Mouse (Mus musculus) CH12.LX (cell line): Measurements from ENCODE around the gene Lgals9. TPM values are rescaled to one million over a fixed set of nuclear protein-coding genes. Genes with fewer than 3 reads are reported as not detected.

Experiments used
- DNase-seq: peaks from one replicate; pipeline ENCODE4 v3.0.0-alpha.2; 2013; ENCODE audit errors: extremely low read depth
- H3K27ac ChIP-seq: 2 replicates; pipeline ENCODE4 v1.5.1; 2012; ENCODE audit warnings: low read depth, mild to moderate bottlenecking, control low read depth, moderate library complexity; ENCODE audit not compliant: insufficient read depth
- H3K27me3 ChIP-seq: replicated peaks from 2 replicates; pipeline ENCODE3; 2012; ENCODE audit warnings: inconsistent platforms
- H3K36me3 ChIP-seq, 2 experiments: replicated peaks in 1 of 2; 2 replicates each; pipeline versions ENCODE3 to v1.6.1; 2012; ENCODE audit warnings: inconsistent platforms in 1 of 2, low read length in 1 of 2, mild to moderate bottlenecking in 1 of 2, mixed read lengths in 1 of 2, moderate library complexity in 1 of 2; ENCODE audit not compliant: control insufficient read depth in 1 of 2, insufficient read depth in 1 of 2
- H3K4me1 ChIP-seq, 2 experiments: 2 replicates each; pipeline ENCODE4 v1.6.1; 2012; ENCODE audit warnings: inconsistent platforms in 1 of 2, moderate library complexity in 1 of 2; ENCODE audit not compliant: insufficient read depth in 2 of 2, control insufficient read depth in 1 of 2
- H3K4me2 ChIP-seq: 2 replicates; pipeline ENCODE4 v1.6.1; 2012; ENCODE audit warnings: low read depth, mild to moderate bottlenecking, control low read depth; ENCODE audit not compliant: poor library complexity, insufficient read depth, severe bottlenecking
- H3K4me3 ChIP-seq, 3 experiments: fragments of 150-350 bp in 1 of 3; sonication (generic) in 1 of 3; replicated peaks in 1 of 3; 2 replicates each; pipeline versions ENCODE3 to v1.5.1; 2011 to 2012; ENCODE audit warnings: low read depth in 2 of 3, low read length in 2 of 3, mild to moderate bottlenecking in 2 of 3, moderate library complexity in 2 of 3, control low read depth in 1 of 3, improper control_type of control experiment in 1 of 3, inconsistent platforms in 1 of 3, mixed read lengths in 1 of 3; ENCODE audit not compliant: poor library complexity in 1 of 3
- H3K79me2 ChIP-seq: replicated peaks from 2 replicates; pipeline ENCODE4 v1.6.1; 2012; ENCODE audit warnings: mild to moderate bottlenecking, moderate library complexity; ENCODE audit not compliant: control insufficient read depth, poor library complexity, insufficient read depth, severe bottlenecking; ENCODE audit errors: extremely low read depth
- H3K9ac ChIP-seq: 2 replicates; pipeline ENCODE4 v1.6.1; 2012; ENCODE audit warnings: low read depth, mild to moderate bottlenecking, control low read depth, moderate library complexity; ENCODE audit not compliant: insufficient read depth
- H3K9me3 ChIP-seq: replicated peaks from 2 replicates; pipeline ENCODE3; 2012; ENCODE audit warnings: low read length, inconsistent platforms, mixed read lengths
- CHD2 ChIP-seq: IDR thresholded peaks from 2 replicates; pipeline ENCODE4 v1.6.1; 2011; ENCODE audit warnings: low read length, improper control_type of control experiment
- CTCF ChIP-seq, 2 experiments: IDR thresholded peaks in 1 of 2; conservative IDR thresholded peaks in 1 of 2; 2 replicates each; pipeline ENCODE4 v1.5.1; 2011 to 2012; ENCODE audit warnings: low read depth in 2 of 2, low read length in 2 of 2, improper control_type of control experiment in 1 of 2, inconsistent platforms in 1 of 2, mild to moderate bottlenecking in 1 of 2, moderate library complexity in 1 of 2
- E2F4 ChIP-seq: IDR thresholded peaks from 2 replicates; pipeline ENCODE4 v1.6.1; 2011; ENCODE audit warnings: low read depth, low read length, improper control_type of control experiment; ENCODE audit not compliant: insufficient replicate concordance
- ELF1 ChIP-seq: IDR thresholded peaks from 2 replicates; pipeline ENCODE4 v1.6.1; 2014; ENCODE audit warnings: low read depth, mild to moderate bottlenecking, inconsistent platforms, low read length, improper control_type of control experiment
- EP300 ChIP-seq: IDR thresholded peaks from 2 replicates; pipeline ENCODE4 v1.6.1; 2011; ENCODE audit warnings: low read length, improper control_type of control experiment
- ETS1 ChIP-seq: conservative IDR thresholded peaks from 2 replicates; pipeline ENCODE4 v1.6.1; 2012; ENCODE audit warnings: low read depth, mild to moderate bottlenecking, inconsistent platforms, low read length, improper control_type of control experiment, moderate library complexity
- GABPA ChIP-seq: IDR thresholded peaks from 2 replicates; pipeline ENCODE4 v1.6.1; 2012; ENCODE audit warnings: low read depth, low read length, improper control_type of control experiment, inconsistent platforms; ENCODE audit not compliant: insufficient replicate concordance
- HCFC1 ChIP-seq: IDR thresholded peaks from 2 replicates; pipeline ENCODE4 v1.6.1; 2012; ENCODE audit warnings: low read depth, mild to moderate bottlenecking, inconsistent platforms, low read length, improper control_type of control experiment
- IRF4 ChIP-seq: IDR thresholded peaks from 2 replicates; pipeline ENCODE4 v1.6.1; 2014; ENCODE audit warnings: low read depth, mild to moderate bottlenecking, inconsistent platforms, low read length, improper control_type of control experiment
- JUN ChIP-seq: IDR thresholded peaks from 2 replicates; pipeline ENCODE4 v1.6.1; 2011; ENCODE audit warnings: low read depth, mild to moderate bottlenecking, low read length, improper control_type of control experiment, moderate library complexity; ENCODE audit not compliant: insufficient read depth
- KAT2A ChIP-seq: IDR thresholded peaks from 2 replicates; pipeline ENCODE4 v1.6.1; 2012; ENCODE audit warnings: low read length, improper control_type of control experiment, inconsistent platforms; ENCODE audit not compliant: insufficient replicate concordance
- MAX ChIP-seq: IDR thresholded peaks from 2 replicates; pipeline ENCODE4 v1.6.1; 2011; ENCODE audit warnings: low read length, improper control_type of control experiment
- MAZ ChIP-seq: IDR thresholded peaks from 2 replicates; pipeline ENCODE4 v1.6.1; 2012; ENCODE audit warnings: low read depth, mild to moderate bottlenecking, inconsistent platforms, low read length, improper control_type of control experiment, moderate library complexity
- MEF2A ChIP-seq: IDR thresholded peaks from 2 replicates; pipeline ENCODE4 v1.6.1; 2014; ENCODE audit warnings: low read depth, mild to moderate bottlenecking, inconsistent platforms, low read length, improper control_type of control experiment, borderline replicate concordance
- MYC ChIP-seq: IDR thresholded peaks from 2 replicates; pipeline ENCODE4 v1.6.1; 2011; ENCODE audit warnings: low read depth, mild to moderate bottlenecking, improper control_type of control experiment, low read length
- NRF1 ChIP-seq: IDR thresholded peaks from 2 replicates; pipeline ENCODE4 v1.6.1; 2014; ENCODE audit warnings: low read depth, mild to moderate bottlenecking, inconsistent platforms, low read length, improper control_type of control experiment, moderate library complexity
- POLR2A ChIP-seq: IDR thresholded peaks from 2 replicates; pipeline ENCODE4 v1.6.1; 2011; ENCODE audit warnings: low read depth, mild to moderate bottlenecking, improper control_type of control experiment, low read length
- RAD21 ChIP-seq: IDR thresholded peaks from 2 replicates; pipeline ENCODE4 v1.6.1; 2011; ENCODE audit warnings: low read depth, mild to moderate bottlenecking, low read length, improper control_type of control experiment, moderate library complexity
- RCOR1 ChIP-seq: conservative IDR thresholded peaks from 2 replicates; pipeline ENCODE4 v1.6.1; 2012; ENCODE audit warnings: low read depth, mild to moderate bottlenecking, inconsistent platforms, low read length, improper control_type of control experiment
- SIN3A ChIP-seq: IDR thresholded peaks from 2 replicates; pipeline ENCODE4 v1.6.1; 2012; ENCODE audit warnings: low read length, improper control_type of control experiment, inconsistent platforms
- SMC3 ChIP-seq: IDR thresholded peaks from 2 replicates; pipeline ENCODE4 v1.6.1; 2011; ENCODE audit warnings: low read depth, low read length, improper control_type of control experiment
- TBP ChIP-seq: conservative IDR thresholded peaks from 2 replicates; pipeline ENCODE4 v1.6.1; 2011; ENCODE audit warnings: low read depth, low read length, improper control_type of control experiment
- TCF12 ChIP-seq: IDR thresholded peaks from 2 replicates; pipeline ENCODE4 v1.6.1; 2014; ENCODE audit warnings: low read depth, mild to moderate bottlenecking, inconsistent platforms, low read length, improper control_type of control experiment
- USF1 ChIP-seq: IDR thresholded peaks from 2 replicates; pipeline ENCODE4 v1.6.1; 2014; ENCODE audit warnings: low read depth, mild to moderate bottlenecking, inconsistent platforms, low read length, improper control_type of control experiment
- USF2 ChIP-seq: conservative IDR thresholded peaks from 2 replicates; pipeline ENCODE4 v1.6.1; 2011; ENCODE audit warnings: low read depth, low read length, improper control_type of control experiment
- ZC3H11A ChIP-seq: IDR thresholded peaks from 2 replicates; pipeline ENCODE4 v1.6.1; 2012; ENCODE audit warnings: low read depth, mild to moderate bottlenecking, inconsistent platforms, low read length, improper control_type of control experiment
- ZMIZ1 ChIP-seq: IDR thresholded peaks from 2 replicates; pipeline ENCODE4 v1.6.1; 2012; ENCODE audit warnings: low read depth, mild to moderate bottlenecking, inconsistent platforms, low read length, improper control_type of control experiment
- ZNF384 ChIP-seq: IDR thresholded peaks from 2 replicates; pipeline ENCODE4 v1.6.1; 2012; ENCODE audit warnings: low read depth, low read length, improper control_type of control experiment, inconsistent platforms
- dilution Hi-C: fragments of 300-500 bp; cut with MboI; formaldehyde crosslinking; loops from 2 replicates; pipeline ENCODE4 v1.14.3; 2020; ENCODE audit warnings: low sequenced_read_pairs; ENCODE audit not compliant: extremely low pct_unique_long_range_greater_than_20kb, extremely low pct_ligation_motif_present
- in situ Hi-C: fragments of 300-500 bp; cut with MboI; formaldehyde crosslinking; loops from 3 replicates; pipeline ENCODE4 v1.14.3; 2019; ENCODE audit warnings: low sequenced_read_pairs, low pct_ligation_motif_present, low pct_unique_long_range_greater_than_20kb, mixed read lengths
- polyA plus RNA-seq: library from polyadenylated mRNA; unstranded; fragments of >175 nt; gene quantifications from 2 replicates; pipeline ENCODE4 v1.2.1, GENCODE M21; 2012; ENCODE audit warnings: low read depth; ENCODE audit not compliant: insufficient read length
- total RNA-seq, 2 experiments: library from RNA; depleted of rRNA; stranded (reverse); fragments of 300-350 nt in 1 of 2; fragments of >200 nt in 1 of 2; gene quantifications; 2 replicates each; pipeline ENCODE4 v1.2.3; 2012 to 2014

Lgals9 gene
- total and polyA plus RNA-seq, 3 experiments = 4.9 to 16.4 (median 5.0) TPM

GRCm38 (mm10) chr11:78956260-78956659 lies 28.5 kb downstream of the Lgals9 start:
- H3K9ac ChIP-seq = no peak overlapping the region
- H3K9me3 ChIP-seq = no peaks in the 10 kb centered on the region
- no peak overlapping the region for H3K4me3 ChIP-seq
- in situ Hi-C loops = loop anchor here (10.0 kb wide), 1 partner anchor 371 kb away; no protein-coding TSS in a partner anchor
- no peaks in the 10 kb centered on the region; a peak in 1 of 4 replicates for H3K4me1 ChIP-seq
- H3K27ac ChIP-seq = no peak overlapping the region
- TF ChIP-seq MEF2A = no peak
- TF ChIP-seq SMC3 = peak; percentile 98
- TF ChIP-seq MYC = no peak
- TF ChIP-seq CHD2 = no peak
- TF ChIP-seq RCOR1 = no peak
- TF ChIP-seq TCF12 = no peak
- TF ChIP-seq SIN3A = no peak
- no peak for TF ChIP-seq TBP
- peak; percentile 64 for TF ChIP-seq ZC3H11A
- no peak for TF ChIP-seq HCFC1
- no peak for TF ChIP-seq GABPA
- TF ChIP-seq JUN = no peak
- no peak for TF ChIP-seq ETS1
- TF ChIP-seq IRF4 = no peak
- TF ChIP-seq E2F4 = no peak
- TF ChIP-seq CTCF (conservative IDR thresholded peaks at IDR 0.05 in 1 of 2, IDR thresholded peaks at IDR 0.05 in 1 of 2; ENCODE audit: low read depth in 2 of 2, low read length in 2 of 2) = peak; percentile 94
- no peak for TF ChIP-seq NRF1
- no peak for TF ChIP-seq USF1
- TF ChIP-seq KAT2A = no peak
- TF ChIP-seq MAZ = no peak
- no peak for TF ChIP-seq MAX
- no peak for TF ChIP-seq USF2
- TF ChIP-seq ELF1 = no peak
- no peak for TF ChIP-seq EP300
- TF ChIP-seq POLR2A = no peak
- no peak for TF ChIP-seq ZMIZ1
- TF ChIP-seq ZNF384 = no peak
- peak; percentile 85 for TF ChIP-seq RAD21
- dilution Hi-C loops = no loop called here
- DNase-seq = peak; percentile 79
- H3K79me2 ChIP-seq = no peaks in the 10 kb centered on the region
- peaks cover 0 to 56% of the 10 kb centered on the region in 2 experiments for H3K36me3 ChIP-seq
- H3K4me2 ChIP-seq = no peak overlapping the region
- H3K27me3 ChIP-seq = no peaks in the 10 kb centered on the region
